Mouse (Mus musculus) cerebellum, adult 9-10 months (tissue): ENCODE data around the gene Pex16.

Source experiments
- DNase-seq: peaks from one replicate; pipeline ENCODE4 v3.0.0; 2022

Pex16 gene

GRCm38 (mm10) chr2:92374514-92374913, at the start of gene Pex16, which contains the start of gene Large2:
Gene Pex16, plus strand, starts transcription at chr2:92374676.
Gene Large2, minus strand, starts transcription at chr2:92374869.
- DNase-seq, result peak; percentile 72

GRCm38 (mm10) chr2:92325676-92326075, 48.8 kb upstream of the Pex16 start:
- no peak for DNase-seq

- no peak for DNase-seq
Measured at GRCm38 (mm10) chr2:92326221-92326620, 48.3 kb upstream of the Pex16 start.

GRCm38 (mm10) chr2:92327601-92328000, 46.9 kb upstream of the Pex16 start:
- DNase-seq, result no peak

- DNase-seq, result no peak
Measured at GRCm38 (mm10) chr2:92328206-92328605, 46.3 kb upstream of the Pex16 start.

- peak; percentile 61 for DNase-seq
Measured at GRCm38 (mm10) chr2:92330840-92331239, 43.6 kb upstream of the Pex16 start.

GRCm38 (mm10) chr2:92331410-92331809, 43.1 kb upstream of the Pex16 start:
- peak; percentile 40 for DNase-seq

DNA sequence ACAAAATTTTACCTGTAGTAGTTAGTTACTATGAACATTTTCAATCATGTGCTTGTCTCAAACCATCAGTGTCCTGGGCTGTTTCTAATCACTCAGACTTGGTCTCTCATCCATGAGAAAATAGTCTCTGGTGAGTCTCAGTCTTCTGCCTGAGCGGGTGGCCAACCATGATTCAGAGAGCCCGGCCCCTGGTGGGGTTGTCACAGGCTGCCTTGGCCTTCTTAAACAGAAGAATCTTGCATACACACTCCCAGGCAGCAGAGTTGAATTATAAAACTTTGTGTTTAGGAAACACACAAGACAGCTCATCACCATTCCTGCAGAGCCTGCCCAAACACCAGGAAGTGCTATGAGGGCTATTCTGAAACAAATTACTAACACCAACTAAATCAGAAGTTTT, 42.6 kb upstream of the Pex16 start:
- DNase-seq, result no peak

GRCm38 (mm10) chr2:92342418-92342817, 32.1 kb upstream of the Pex16 start:
- DNase-seq, result no peak

- no peak for DNase-seq
Measured at GRCm38 (mm10) chr2:92347191-92347590, 27.3 kb upstream of the Pex16 start.

DNA sequence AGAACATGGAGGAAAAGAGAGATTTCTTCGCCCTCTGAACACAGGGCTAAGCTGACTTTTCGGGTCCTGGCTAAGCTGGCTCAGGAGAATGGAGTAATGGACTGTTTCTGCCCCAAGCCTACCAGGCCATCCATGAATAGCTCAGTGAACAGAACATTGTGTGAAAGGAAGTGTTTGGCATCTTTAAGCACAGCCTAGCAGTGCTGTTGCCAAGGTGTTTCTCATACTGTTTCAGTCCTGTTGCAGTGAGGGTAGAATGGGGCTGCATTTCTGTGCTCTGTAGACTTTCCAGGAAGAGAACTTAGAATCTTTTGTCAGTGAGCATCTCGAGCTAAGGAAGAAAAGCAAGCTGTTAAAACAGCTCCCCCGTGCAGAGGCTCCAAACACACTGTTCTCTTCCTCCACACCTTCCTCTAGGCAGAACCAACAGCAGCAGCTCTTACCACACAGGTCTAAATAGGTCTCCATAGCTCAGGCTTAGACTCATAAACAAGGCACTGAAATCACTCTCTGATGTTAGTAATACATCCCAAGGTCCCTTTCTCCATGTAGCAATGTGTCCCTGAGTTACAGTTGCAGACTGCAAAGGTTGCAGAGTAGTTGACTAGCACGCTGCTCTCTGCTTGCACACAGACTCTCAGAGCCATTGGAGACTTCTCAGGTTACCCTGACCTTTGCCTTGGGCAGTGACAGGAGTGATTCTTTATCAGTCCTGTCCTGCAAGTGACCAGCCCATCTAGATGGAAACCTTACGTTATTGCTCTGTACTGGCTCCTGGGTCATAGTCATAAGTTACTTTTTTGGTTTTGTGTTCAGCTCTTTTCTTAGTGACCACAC, 24.7 kb upstream of the Pex16 start:
- no peak for DNase-seq

DNA sequence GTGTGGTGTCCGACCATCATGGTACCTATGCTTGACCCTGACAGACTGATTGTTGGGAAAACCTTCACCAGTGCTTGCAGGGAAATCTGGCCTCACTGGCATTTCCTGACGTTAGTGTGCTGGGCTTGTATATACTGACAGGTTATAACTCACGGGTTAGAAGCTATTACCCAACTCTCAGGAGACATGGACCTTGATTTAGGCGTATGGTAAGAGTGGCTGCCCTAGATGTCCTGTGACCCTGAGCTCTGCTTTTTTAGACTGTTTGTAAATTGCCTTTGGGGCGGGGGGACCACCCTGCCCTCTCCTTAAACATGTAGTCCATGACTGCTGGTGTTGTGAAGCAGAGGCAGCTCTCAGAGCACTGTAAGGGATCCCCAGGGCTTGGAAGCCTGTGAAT, 23.8 kb upstream of the Pex16 start:
- no peak for DNase-seq

GRCm38 (mm10) chr2:92353402-92353801, 21.1 kb upstream of the Pex16 start:
- DNase-seq, result no peak

GRCm38 (mm10) chr2:92354224-92354623, 20.3 kb upstream of the Pex16 start:
- no peak for DNase-seq

GRCm38 (mm10) chr2:92359301-92359700, 15.2 kb upstream of the Pex16 start:
- DNase-seq, result peak; percentile 48

GRCm38 (mm10) chr2:92360186-92360823, 14.2 kb upstream of the Pex16 start:
- DNase-seq, result peak; percentile 59

- no peak for DNase-seq
Measured at GRCm38 (mm10) chr2:92360893-92361292, 13.6 kb upstream of the Pex16 start.

DNA sequence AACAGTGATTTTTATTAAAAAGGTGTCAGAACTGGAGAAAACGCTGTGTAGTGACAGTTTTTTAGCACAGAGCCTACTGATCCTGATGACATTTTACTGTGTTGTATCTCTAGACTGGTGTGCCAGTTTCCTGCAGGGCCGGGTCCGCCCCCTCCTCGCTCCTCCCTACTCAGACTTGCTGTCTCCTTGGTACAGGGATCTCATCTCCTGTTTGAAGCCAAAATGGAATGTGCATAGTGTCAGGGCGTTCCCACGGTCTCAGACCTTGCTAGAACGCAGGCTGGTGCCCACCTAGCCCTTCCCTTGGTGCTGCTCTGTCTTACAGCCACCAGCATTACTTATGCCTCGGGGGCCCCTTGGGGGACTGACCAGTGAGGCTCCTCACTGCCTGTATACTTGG, 12.7 kb upstream of the Pex16 start:
- DNase-seq, result no peak

DNA sequence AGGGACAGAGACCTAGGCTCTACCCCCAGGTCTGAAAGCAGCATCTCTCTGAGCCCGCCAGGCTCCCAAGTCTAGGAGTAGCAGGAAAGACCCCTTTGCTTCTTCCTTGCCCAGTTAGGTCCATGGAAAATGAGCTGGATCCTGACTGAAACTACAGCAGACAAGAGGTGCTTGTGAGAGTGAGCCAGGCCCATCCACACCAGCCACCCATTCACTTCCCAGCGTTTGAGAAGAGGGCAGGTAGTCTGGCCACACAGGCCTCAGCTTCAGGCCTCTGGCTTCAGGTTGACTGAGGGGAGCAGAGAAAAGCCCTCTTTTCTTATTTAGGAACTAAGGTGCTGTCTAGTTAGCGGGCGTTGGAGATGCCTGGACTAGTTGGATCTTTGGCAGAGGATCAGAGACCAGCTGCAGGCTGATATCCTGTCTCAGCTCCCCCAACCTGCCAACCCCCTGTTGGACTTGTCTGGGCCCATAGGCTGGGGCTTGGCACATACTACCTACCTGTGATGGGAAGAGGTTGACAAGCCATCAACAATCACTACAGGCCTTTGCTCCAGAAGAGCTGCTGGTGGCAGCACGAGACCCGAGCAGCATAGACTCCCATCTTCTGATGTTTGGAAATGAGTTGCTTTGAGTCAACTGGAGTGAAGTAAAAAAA, 11.8 kb upstream of the Pex16 start:
- DNase-seq, result no peak

- DNase-seq, result no peak
Measured at GRCm38 (mm10) chr2:92364086-92364485, 10.4 kb upstream of the Pex16 start.

- no peak for DNase-seq
Measured at GRCm38 (mm10) chr2:92365568-92365967, 8.9 kb upstream of the Pex16 start.

- no peak for DNase-seq
Measured at GRCm38 (mm10) chr2:92367383-92368029, 7.0 kb upstream of the Pex16 start.

- DNase-seq, result peak; percentile 51
Measured at GRCm38 (mm10) chr2:92370375-92370774, 4.1 kb upstream of the Pex16 start.
